Mouse (Mus musculus) cerebellum, adult 18-20 months (tissue): ENCODE results near the gene Mast4.

Experiments used
- DNase-seq, 2 experiments: peaks; one replicate each; pipeline ENCODE4 v3.0.0; 2021

Mast4 gene

DNA sequence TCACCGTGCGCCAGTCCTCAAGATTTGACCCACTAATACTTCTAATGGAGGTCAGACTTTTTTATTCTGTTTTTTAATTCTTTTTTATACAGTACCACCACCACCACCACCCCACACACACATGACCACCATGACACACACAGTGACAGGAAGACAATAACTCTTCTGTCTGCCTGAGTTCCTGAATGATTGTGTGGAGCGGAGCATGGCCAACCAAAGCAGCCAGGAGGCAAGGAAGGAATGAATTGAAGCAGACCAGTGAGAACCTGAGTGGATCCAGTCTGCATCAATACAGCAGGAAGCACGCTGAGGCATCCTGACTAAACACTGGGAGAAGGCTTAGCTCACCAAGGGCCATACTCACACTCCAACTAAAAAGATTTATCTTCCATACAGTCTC, 219.2 kb downstream of the Mast4 start:
- DNase-seq = no peak

DNA sequence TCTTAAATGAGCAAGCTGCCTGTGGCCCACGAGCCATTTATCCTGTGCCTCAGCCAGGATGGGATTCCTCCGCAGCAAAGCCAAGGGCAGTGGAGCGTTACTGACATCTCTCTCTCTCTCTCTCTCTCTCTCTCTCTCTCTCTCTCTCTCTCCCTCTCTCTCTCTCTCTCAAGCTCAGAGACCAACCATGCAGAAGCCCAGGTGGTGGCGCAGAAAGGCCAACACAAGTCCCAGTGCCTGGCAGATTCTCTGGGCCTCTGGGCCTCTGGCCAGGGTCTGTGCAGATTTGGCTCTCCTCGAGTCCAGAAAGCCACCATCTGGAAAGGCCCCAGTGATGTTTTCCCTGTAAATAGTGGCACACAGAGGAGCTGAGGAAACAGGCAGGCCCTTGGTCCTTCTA, 220.0 kb downstream of the Mast4 start:
- DNase-seq = peak; percentile 45 to 51

DNA sequence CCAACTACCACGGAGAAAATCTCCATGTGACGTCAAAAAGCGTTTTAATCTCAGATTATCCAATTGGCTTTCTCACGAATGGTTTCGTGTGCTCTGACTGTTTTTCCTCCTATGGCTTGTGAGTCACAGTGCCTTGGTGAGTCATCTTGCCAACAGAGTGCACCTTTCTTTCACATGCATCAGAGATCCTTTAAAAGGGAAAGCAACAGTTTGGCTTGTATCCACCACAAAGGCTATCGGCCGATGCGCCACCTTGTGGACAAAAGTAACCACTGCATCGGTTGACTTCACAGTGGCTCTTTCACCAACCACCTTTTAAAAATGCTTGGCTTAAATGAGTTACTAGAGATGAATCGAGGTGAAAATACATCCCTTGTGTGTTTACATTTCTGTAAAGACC, 224.4 kb downstream of the Mast4 start:
- DNase-seq = peak; percentile 42 to 69

DNA sequence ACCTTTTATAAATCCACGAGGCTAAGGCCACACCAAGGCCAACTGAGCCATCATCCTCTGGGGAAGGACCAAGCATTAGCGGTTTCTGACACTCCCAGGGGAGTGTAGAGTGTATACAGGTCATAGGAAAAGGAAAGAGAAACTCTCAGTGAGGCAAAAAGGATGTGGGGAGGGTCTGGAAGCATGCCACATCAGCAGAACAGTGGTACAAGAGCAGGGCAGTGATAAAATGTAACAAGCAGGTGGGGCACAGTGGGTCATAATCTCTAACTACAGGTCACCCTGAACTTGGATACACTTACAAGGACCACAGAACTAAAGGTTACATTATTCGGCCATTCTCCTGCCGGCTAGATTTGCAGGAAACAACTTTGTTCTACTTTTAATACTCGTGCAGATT, 226.9 kb downstream of the Mast4 start:
- no peak for DNase-seq

DNA sequence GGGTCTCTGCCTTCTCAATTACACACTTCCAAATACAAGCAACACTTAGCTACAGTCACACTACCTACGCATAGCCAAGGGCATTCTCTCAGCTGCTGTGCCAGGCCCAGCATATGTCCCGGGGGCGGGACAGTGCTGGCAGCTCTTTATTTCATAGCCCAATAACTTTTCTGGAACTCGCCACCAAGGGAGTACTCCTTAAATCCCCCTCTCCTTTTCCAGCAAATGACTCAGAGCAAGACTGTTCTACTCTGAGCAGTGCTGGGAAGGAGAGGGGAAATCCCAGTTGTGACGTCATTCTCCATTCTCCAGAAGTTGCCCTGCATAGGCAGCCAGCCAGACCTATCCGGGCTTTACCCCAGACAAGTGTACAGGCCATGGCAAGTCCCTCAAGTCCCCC, 231.7 kb downstream of the Mast4 start:
- no peak for DNase-seq

DNA sequence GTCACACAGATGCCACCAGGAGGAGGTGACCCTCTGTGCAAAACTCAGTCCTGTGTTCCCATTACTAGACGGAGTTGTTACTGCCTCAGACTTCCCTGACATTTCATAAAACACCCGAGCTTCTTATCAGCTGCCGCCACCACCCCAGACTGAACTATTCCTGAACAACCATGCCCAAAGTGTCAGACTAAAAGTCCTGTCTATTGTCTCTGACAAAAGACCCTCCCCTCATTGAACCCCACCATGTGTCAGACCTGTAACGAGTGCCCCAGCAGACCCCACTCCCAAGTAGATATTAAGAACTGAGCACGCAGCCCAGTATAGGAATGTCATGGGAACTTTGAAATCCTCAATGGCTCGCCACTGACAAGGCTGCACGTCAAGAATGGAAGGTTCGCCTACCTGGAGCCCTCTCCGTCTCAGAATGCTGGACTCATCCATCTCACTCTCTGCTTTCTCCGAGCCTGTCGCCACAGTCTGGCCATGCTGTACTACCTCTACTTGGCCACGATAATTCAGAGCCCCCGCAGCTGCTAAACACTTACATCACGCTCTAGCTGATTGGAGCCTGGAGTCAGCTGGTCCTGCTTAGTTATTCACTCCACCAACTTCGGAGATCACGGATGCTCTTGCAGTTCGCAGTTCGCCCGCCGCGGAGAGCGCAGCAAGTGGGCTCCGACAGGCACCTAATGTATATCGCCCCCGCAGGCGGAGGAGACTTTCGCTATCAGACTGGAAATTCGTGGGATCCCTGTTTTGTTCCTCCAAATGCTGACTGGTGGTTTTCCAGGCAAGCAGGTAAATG, 237.7 kb downstream of the Mast4 start:
- peak; percentile 11 to 17 for DNase-seq

DNA sequence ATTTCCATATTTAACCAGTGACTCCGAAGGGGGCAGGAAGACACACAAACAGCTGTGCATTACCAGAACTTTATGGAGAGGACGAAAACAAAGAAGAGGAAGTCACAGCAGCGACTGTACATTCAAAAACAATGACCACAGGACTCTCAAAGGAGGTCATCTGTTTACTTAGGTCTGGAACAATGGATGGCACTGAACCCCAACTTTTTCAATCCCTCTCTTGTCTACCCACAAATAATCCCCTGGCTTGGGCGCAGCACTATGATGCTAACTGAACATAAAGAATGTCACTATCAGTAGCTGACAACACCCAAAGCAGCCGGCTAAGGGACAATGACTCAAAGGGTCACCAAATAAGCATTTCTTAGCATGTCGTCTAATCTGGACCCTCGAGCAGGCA, 238.8 kb downstream of the Mast4 start:
- no peak for DNase-seq

DNA sequence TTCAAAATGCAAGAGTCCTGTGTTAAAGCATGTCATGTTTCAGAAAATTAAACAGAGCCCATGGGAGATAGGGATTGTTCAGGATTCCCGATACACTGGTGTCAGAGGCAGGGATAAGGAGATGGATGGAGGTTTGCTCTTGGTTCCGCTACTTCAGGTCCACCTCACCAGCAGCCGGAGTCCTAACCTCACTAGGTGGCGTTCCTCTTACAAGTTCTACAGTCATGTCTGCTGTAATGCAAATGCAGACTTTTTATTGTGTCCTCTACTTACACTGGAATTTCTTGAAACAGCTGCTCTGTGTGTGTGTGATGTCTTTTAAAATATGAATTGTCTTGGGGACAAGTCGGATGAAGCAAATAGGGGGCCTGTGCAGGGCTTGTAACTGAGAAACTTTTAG, 239.7 kb downstream of the Mast4 start:
- DNase-seq = no peak

DNA sequence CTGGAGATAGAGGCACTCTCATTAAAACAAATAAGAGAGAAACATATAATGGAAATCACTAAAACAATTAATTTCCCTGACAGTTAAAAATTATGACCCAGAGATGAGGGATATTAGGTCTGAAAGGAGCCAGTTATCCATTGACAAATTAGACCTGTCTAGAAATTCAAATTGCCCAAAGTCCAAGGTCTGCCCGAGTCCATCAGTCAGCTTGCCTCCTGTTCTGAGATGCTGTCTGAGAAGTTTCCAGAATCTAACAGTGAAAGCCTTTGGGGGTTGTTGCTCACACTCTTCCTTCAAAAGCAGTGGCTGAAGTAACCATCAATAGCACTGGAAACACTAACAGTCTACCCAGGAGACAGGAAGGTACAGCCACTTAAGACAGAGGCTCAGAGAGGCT, 240.6 kb downstream of the Mast4 start:
- DNase-seq = no peak

DNA sequence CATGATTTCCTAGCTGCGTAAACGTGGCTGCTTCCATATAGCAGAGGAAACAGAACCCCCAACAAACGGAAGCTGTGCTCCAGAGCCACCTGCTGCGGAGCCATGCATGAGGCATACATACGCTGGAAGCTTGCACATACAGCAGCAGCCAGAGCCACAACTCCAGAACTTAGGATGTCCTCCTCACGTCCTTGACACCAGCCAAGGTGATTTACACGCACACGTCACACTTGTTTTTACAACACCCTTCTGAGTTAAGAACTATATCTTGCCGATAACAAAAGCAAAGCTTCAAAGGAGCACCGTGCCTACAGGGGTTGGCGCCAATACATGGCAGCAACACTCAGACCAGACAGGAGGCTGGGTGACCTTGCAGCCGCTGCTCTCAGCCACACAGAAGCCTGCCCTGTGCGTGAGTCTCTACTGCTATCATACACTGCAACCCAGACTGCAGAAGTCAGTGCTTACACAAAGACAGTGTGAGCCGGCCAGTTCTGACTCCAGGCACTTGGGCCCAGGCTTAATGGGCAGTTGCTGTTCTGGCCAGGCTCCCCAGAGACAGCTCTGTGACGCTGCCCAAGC, 248.7 kb downstream of the Mast4 start:
- no peak for DNase-seq

DNA sequence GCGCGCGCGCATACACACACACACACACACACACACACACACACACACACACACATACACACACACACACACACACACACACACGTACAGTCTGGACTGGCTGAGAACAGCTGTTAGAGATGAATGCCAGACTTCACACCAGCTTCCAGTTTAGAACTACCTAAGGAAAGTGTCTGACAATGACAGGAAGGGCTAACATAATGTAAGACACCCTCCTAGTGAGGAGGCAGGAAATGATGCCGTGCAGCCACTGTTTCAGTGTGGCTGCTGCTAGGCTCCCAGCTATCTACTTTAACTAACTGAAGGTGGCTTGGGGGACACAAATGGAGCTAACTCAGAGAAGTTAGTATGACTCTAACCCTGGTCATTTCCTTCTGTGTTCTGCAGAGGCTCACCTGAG, 251.4 kb downstream of the Mast4 start:
- DNase-seq = no peak

DNA sequence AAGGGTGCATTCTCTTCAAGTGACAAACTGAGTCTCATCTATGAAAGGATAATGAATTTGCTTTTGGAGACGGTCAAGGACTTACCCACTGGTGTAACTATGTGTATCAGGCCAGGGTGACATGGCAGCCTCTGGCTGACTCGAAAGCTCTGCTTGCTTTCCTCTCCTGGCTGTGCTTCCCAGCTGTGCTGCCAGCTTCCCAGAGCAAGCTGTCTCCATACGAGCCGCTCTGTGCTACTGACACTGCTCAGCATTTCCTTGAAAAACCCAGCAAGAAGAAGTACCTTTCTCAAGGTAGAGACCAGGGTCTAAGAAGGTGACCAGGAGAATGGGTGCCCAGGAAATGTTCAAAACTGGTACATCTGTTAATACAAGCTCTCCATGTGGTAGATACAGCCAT, 254.5 kb downstream of the Mast4 start:
- no peak for DNase-seq

DNA sequence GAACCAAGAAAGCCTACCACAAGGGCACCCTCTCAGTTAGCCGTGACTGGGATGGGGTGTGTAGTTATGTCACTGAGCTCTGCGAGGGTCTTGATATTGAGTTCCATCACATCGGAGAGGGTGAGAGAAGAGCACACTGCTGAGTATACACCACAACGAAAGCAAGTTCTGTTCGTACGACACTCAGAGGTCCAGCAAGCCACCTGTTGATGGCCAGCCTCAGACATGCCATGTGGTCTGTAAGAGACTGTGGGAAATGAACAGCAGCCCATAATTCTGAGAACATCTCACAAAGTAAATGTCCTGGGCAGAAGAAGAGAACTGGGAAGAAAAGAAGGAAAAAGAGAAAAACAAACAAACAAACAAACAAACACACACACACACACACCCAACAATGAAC, 255.5 kb downstream of the Mast4 start:
- DNase-seq = no peak

DNA sequence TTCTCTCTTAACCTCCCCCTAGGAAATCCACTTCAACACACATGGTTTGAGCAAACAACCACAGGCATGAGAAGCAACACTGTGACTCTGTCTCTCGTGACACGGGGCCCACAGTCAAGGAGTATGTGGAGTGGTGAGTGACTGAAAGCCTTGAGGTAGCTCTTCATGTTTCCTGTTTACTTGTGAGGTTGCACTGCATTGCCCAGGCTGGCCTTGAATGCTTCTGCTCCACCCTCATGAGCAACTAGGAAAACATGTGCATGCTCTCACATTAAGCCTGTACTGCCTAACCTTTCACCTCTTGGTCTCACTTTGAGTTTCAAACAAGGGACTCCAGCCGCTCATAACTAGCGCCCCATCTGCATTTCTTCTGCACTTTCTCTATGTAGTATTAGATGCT, 260.8 kb downstream of the Mast4 start:
- DNase-seq = no peak

DNA sequence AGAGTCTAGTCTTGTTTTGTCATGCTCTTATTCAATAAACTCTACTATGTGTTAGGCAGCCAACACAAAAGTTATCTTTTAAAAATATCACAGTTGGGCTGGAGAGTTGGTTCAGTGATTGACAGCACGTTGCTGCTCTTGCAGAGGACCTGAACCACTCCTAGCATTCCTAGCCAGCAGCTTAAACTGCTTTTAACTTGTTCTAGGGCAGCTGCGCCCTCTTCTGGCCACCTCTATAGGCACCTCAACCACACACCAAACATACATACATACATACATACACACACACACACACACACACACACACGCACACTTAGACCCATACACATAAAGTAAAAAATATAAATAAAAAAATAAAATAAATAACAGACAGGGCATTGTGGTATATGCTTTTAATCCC, 262.5 kb downstream of the Mast4 start:
- DNase-seq = no peak

DNA sequence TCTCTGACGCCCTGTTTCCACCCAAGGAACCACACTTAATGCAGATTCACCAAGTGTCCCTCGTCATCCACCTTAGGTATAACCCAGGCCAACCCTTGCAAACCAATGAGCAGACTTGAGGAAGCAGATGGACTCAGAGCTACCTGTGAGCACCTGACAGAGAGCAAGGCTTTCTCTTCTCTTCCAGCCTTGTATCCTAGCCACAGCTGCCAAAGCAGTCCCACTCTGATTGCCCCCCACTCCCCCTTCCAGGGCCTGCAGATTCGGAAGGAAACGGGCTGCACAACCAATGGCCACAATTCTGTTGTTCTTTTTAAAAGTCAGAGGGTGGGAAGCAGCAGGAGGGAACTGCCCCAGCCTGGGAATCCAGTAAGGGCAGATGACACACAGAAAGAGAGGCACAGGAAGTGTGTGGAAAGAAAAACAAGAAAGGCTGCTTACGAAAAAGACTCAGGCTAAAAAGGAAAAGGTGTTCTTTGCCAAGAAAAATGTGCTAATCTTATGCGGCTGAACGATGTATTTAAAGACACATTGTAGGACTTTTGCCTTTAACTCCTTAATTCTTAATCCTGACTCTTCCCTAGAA, 266.6 kb downstream of the Mast4 start:
- DNase-seq = no peak

DNA sequence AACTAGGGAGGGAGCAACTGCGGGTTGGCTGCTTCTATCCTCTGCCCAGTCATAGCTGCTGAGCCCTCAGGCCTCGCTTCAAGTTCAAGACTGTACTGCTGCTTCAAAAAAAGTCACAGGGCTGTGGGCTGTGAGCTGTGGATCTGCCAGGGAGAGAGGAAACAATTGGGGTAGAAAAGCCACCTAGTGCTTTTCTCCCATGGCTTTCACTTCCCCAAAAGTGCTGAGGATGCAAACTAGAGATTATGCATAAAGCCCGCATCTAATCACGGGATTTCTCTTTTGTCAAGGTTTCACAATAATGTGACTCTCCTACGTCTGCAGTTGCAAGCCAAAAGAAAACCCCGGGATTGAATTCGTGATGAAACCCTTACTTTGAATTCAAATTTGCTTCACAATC, 268.9 kb downstream of the Mast4 start:
- no peak for DNase-seq

DNA sequence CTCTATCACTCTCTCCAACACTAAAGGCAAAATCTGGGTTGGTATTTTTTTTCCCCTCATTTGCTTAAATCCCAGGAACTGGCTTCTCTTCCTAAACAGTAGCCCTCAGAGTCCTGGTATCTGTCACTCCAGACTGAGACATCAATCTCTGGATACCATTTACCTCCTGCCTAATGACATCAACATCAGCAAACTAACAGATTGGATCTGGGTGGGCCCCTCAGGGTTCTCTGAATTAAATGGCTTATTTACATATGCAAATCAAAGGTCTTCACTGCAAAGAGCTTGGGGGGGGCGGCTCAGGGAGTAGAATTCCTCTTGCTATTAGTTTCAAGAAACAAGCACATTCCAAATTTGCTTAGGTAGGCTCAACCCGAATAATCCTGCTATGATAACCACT, 272.6 kb downstream of the Mast4 start:
- DNase-seq = no peak

DNA sequence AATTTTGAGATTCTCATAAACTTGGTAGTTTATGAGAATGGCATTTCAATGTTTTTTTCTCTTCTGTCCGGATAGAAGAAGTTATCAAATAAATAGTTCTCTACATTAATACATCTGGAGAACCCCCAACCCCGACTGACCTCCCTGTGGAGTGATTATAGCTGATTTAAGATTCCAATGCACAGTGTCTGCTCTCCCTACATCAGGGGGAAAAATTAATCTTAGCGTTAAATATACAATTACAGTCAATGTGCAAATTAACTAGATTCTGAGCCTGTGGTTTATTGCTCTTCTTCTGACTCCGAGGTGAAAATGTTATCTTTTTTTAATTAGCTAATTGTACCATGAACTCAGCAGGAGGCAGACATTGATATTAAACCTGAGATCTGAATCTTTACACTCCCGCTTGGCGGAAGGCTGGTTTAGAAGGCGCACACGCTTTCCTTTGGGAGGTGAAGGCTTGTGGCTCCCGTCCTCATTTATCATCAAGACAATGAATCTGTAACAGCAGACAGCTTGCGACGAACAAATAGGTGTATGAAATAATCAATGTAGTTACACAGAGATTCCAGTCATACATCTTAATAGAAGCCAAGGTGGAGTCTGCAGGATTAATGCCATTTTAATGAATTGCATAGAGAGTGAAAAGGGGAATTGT, 274.2 kb downstream of the Mast4 start:
- DNase-seq = no peak

DNA sequence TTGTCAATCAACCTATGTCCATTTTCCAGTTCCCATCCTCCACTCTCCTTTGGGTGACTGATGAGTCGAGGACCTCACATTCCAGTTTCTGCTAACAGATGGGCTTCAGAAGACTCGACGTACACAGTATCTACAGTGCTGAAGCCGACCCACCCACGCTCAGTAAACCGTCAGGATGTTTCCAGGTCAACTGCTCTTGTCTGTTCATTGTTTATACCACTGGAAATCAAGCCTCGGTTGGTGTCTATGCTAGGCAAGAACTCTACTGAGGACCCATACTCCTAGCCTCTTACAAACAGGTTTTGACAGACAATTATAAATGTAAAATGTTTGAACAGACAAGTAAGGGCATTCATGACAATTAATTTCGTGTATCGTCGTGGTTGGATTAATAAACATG, 277.8 kb downstream of the Mast4 start:
- no peak for DNase-seq

DNA sequence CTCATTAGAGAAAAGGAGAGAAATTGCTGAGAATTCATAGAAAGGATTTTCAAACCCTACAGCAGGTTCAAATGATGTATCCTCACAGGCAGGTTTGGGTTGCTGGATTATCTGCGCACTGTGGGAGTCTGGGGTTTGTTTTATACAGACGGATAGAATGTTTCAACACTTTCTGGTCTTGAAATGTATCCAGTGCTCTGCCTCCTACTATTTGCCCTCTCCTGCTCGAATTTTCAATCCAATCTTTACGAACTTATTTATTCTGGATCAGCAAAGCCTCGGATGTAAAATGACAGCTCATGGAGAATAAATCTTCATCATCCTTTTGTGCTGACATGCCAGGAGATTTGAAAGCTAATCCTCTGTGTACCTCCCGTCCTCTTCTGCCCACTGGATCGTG, 281.6 kb downstream of the Mast4 start:
- DNase-seq = no peak

DNA sequence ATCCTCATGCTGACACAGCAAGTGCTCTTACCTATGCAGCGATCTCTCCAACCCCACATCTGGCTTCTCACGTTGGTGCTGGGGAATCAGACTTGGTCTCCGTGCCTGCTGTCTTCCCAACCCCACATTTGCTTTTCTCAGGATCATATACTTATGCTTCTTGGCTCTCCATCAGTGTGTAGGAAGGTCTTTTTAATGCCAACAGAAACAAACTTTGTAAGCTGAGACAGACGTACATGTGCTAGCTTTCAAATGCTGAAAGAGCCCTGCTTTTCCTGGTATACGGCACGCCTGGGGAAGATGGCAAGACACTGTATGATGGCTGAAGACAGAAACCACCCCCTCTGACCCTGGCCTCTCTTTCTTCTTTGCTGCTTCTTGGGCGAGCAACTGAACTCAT, 285.3 kb downstream of the Mast4 start:
- DNase-seq = no peak

DNA sequence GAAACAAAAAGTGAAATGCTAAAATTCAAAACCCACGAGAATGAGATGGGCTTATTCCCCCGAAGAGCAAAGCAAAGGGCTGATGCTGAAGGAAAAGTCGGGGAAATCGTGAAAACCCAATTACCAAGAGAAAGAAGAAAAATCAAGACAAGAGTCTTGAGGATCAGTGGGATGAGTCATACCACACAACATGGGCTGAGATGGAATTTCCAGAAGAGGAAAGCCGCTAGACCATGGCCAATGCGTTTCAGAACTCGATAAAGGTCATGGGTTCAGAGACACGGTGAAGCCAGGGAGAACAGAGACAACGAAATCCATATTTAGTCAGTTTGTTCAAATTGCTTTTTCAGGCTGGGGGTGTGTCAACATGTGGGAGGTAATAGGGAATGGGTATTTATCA, 290.6 kb downstream of the Mast4 start:
- DNase-seq = no peak

DNA sequence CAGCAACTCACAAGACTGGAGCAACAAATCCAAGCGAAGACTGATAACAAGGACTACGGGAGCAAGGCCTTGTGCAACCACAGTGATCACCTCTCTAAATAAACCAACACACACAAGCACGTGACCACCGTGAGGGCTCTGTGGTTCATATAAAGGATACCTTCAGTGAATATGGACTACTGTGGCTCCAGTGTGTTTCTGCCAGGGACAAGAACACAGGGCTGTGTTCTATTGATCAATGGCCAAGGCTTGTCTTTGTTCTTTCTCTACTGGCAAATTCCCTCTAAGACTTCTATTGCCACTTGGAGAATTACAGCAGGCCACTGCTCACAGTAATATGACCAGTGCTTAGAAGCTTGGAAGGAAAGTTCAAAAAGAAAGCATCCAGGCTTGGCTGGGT, 291.3 kb downstream of the Mast4 start:
- no peak for DNase-seq
